Comparison of ENCODE assay signal across 8 mouse cellular contexts in genomic region chr3:68582103-68582740, GRCm38 (mm10).
DNase-seq lines count a peak whose midpoint lies in the region; ATAC-seq and TF ChIP-seq lines count a peak whose summit lies in the region.

No protein-coding gene starts in this region.

- no peaks in the 10 kb centered on the region for H3K27me3 ChIP-seq in hindbrain, embryonic 13.5 days
- H3K27me3 ChIP-seq in midbrain, embryonic 15.5 days (replicated peaks), result no peaks in the 10 kb centered on the region

- H3K4me1 ChIP-seq in hindbrain, embryonic 13.5 days (replicated peaks), result peaks cover 87% of the 10 kb centered on the region
- peaks cover 64% of the 10 kb centered on the region for H3K4me1 ChIP-seq in midbrain, embryonic 15.5 days

- DNase-seq in layer of hippocampus, adult 2 months (ENCODE audit: low spot score in 2 of 2), result no peak
- DNase-seq in layer of hippocampus, adult 9-11 months, result no peak
- DNase-seq in cerebellum, adult 8-10 months, result peak; percentile 56
- DNase-seq in left cerebral cortex, adult 9 months (ENCODE audit: low spot score in 2 of 2), result no peak
- DNase-seq in spleen, postnatal 36 days (ENCODE audit: low spot score in 2 of 2), result no peak

- peak overlapping the region; percentile 34 for H3K4me2 ChIP-seq in hindbrain, embryonic 13.5 days
- H3K4me2 ChIP-seq in midbrain, embryonic 15.5 days, result 0 out of 2 replicates have a peak overlapping the region, but pooled peaks have one; percentile 31

- no peaks in the 10 kb centered on the region for H3K36me3 ChIP-seq in hindbrain, embryonic 13.5 days
- no peaks in the 10 kb centered on the region for H3K36me3 ChIP-seq in midbrain, embryonic 15.5 days (replicated peaks)

- no peaks in the 10 kb centered on the region for H3K9me3 ChIP-seq in hindbrain, embryonic 13.5 days
- no peaks in the 10 kb centered on the region for H3K9me3 ChIP-seq in midbrain, embryonic 15.5 days

- peak overlapping the region; percentile 50 for H3K4me3 ChIP-seq in layer of hippocampus, adult 2 months
- H3K4me3 ChIP-seq in hindbrain, embryonic 13.5 days, result no peak overlapping the region
- H3K4me3 ChIP-seq in midbrain, embryonic 15.5 days, result no peak overlapping the region

- H3K27ac ChIP-seq in layer of hippocampus, adult 2 months, result peak overlapping the region; percentile 89
- H3K27ac ChIP-seq in hindbrain, embryonic 13.5 days, result peak overlapping the region; percentile 84
- H3K27ac ChIP-seq in midbrain, embryonic 15.5 days, result peak overlapping the region; percentile 72

- H3K9ac ChIP-seq in hindbrain, embryonic 13.5 days, result 0 out of 2 replicates have a peak overlapping the region, but pooled peaks have one; percentile 35
- H3K9ac ChIP-seq in midbrain, embryonic 15.5 days, result no peak overlapping the region

- no peak for ATAC-seq in hindbrain, embryonic 13.5 days (ENCODE audit: low FRiP score)
- no peak for ATAC-seq in midbrain, embryonic 15.5 days (replicated peaks)
- ATAC-seq in frontal cortex, adult (ENCODE audit: low TSS enrichment), result no peak

- 69% methylated on average over 12 of the region's 12 CpGs for WGBS in hindbrain, embryonic 13.5 days
- WGBS in midbrain, embryonic 15.5 days, result 76% methylated on average over 12 of the region's 12 CpGs

- TF ChIP-seq CTCF in layer of hippocampus, adult 2 months (conservative IDR thresholded peaks at IDR 0.05), result peak; percentile 77
